23 mouse cellular contexts compared by ENCODE assay signal in genomic region chr9:107918884-107919283, GRCm38 (mm10). TPM values are rescaled to one million over a fixed set of nuclear protein-coding genes. Genes with fewer than 3 reads are reported as not detected.
DNase-seq lines count a peak whose midpoint lies in the region; ATAC-seq lines count a peak whose summit lies in the region.
"Had no signal": no experiment of that assay in that cellular context is flagged by ENCODE, and none has a peak within 500 bp of the region (broad histone marks: within the 10 kb centered on the region; RNA-seq: fewer than 3 reads in every experiment).

No protein-coding gene starts in this region.

- no peaks in the 10 kb centered on the region for H3K36me3 ChIP-seq in midbrain, embryonic 15.5 days (replicated peaks)
- H3K36me3 ChIP-seq in midbrain, embryonic 14.5 days (ENCODE audit: control insufficient read depth, insufficient read depth, low read length) = no peaks in the 10 kb centered on the region
- H3K36me3 ChIP-seq in embryonic facial prominence, embryonic 14.5 days (ENCODE audit: control insufficient read depth, insufficient read depth, low read length) = 0 out of 2 replicates have a peak, but pooled peaks cover 4% of the 10 kb centered on the region
- H3K36me3 ChIP-seq: forebrain, embryonic 10.5 days; forebrain, embryonic 15.5 days; heart, embryonic 12.5 days; hindbrain, embryonic 10.5 days; hindbrain, embryonic 15.5 days had no signal

- H3K4me2 ChIP-seq in midbrain, embryonic 15.5 days = no peak overlapping the region
- H3K4me2 ChIP-seq in midbrain, embryonic 14.5 days (ENCODE audit: low read length) = no peak overlapping the region
- H3K4me2 ChIP-seq in embryonic facial prominence, embryonic 14.5 days (ENCODE audit: low read depth, low read length) = no peak overlapping the region
- H3K4me2 ChIP-seq: embryonic facial prominence, embryonic 15.5 days; forebrain, embryonic 15.5 days; heart, embryonic 12.5 days had no signal

- no peak overlapping the region for H3K9ac ChIP-seq in midbrain, embryonic 15.5 days
- no peak overlapping the region for H3K9ac ChIP-seq in midbrain, embryonic 14.5 days (replicated peaks; ENCODE audit: low read length)
- H3K9ac ChIP-seq in embryonic facial prominence, embryonic 14.5 days (ENCODE audit: low read depth, low read length) = no peak overlapping the region
- H3K9ac ChIP-seq: embryonic facial prominence, embryonic 15.5 days; forebrain, embryonic 15.5 days; heart, embryonic 12.5 days had no signal

- no peaks in the 10 kb centered on the region for H3K9me3 ChIP-seq in midbrain, embryonic 15.5 days
- H3K9me3 ChIP-seq in midbrain, embryonic 14.5 days (ENCODE audit: control insufficient read depth, low read length) = no peaks in the 10 kb centered on the region
- H3K9me3 ChIP-seq in embryonic facial prominence, embryonic 14.5 days (ENCODE audit: control insufficient read depth, low read length) = no peaks in the 10 kb centered on the region
- H3K9me3 ChIP-seq: embryonic facial prominence, embryonic 15.5 days; forebrain, embryonic 10.5 days; forebrain, embryonic 15.5 days; heart, embryonic 12.5 days; hindbrain, embryonic 10.5 days; hindbrain, embryonic 15.5 days had no signal

- no peaks in the 10 kb centered on the region for H3K27me3 ChIP-seq in midbrain, embryonic 15.5 days (replicated peaks)
- H3K27me3 ChIP-seq in midbrain, embryonic 14.5 days (ENCODE audit: control insufficient read depth, insufficient read depth, low read length) = no peaks in the 10 kb centered on the region
- no peaks in the 10 kb centered on the region for H3K27me3 ChIP-seq in embryonic facial prominence, embryonic 14.5 days (replicated peaks; ENCODE audit: control insufficient read depth, insufficient read depth, low read length)
- H3K27me3 ChIP-seq: embryonic facial prominence, embryonic 15.5 days; forebrain, embryonic 15.5 days; hindbrain, embryonic 15.5 days had no signal

- peaks cover 15% of the 10 kb centered on the region for H3K4me1 ChIP-seq in midbrain, embryonic 15.5 days
- H3K4me1 ChIP-seq in midbrain, embryonic 14.5 days (ENCODE audit: control insufficient read depth, insufficient read depth, low read length) = peaks cover 11% of the 10 kb centered on the region
- H3K4me1 ChIP-seq in embryonic facial prominence, embryonic 14.5 days (ENCODE audit: control insufficient read depth, insufficient read depth, low read length) = peaks cover 15% of the 10 kb centered on the region

- H3K4me3 ChIP-seq in midbrain, embryonic 15.5 days = no peak overlapping the region
- H3K4me3 ChIP-seq in midbrain, embryonic 14.5 days (replicated peaks; ENCODE audit: low read depth, low read length) = no peak overlapping the region
- no peak overlapping the region for H3K4me3 ChIP-seq in embryonic facial prominence, embryonic 14.5 days (ENCODE audit: low read depth, low read length)
- H3K4me3 ChIP-seq: embryonic facial prominence, embryonic 15.5 days; erythroblast, embryonic 14.5 days; forebrain, embryonic 10.5 days; forebrain, embryonic 15.5 days; gastrocnemius, adult 2 months; heart, embryonic 12.5 days; hindbrain, embryonic 10.5 days; hindbrain, embryonic 15.5 days had no signal

- H3K27ac ChIP-seq in midbrain, embryonic 15.5 days = 0 out of 2 replicates have a peak overlapping the region, but pooled peaks have one; percentile 6
- no peak overlapping the region for H3K27ac ChIP-seq in midbrain, embryonic 14.5 days (replicated peaks; ENCODE audit: low read depth, low read length)
- H3K27ac ChIP-seq in embryonic facial prominence, embryonic 14.5 days (replicated peaks; ENCODE audit: low read depth, low read length) = 0 out of 2 replicates have a peak overlapping the region, but pooled peaks have one; percentile 44
- H3K27ac ChIP-seq: embryonic facial prominence, embryonic 15.5 days; forebrain, embryonic 10.5 days; forebrain, embryonic 15.5 days; gastrocnemius, adult 2 months; hindbrain, embryonic 10.5 days had no signal

- ATAC-seq in frontal cortex, adult (ENCODE audit: low TSS enrichment) = peak; percentile 64; the same call in 1 of the 2 replicates
- no peak for ATAC-seq in midbrain, embryonic 15.5 days (replicated peaks)
- ATAC-seq in midbrain, embryonic 14.5 days (ENCODE audit: low FRiP score, low TSS enrichment) = no peak
- no peak for ATAC-seq in embryonic facial prominence, embryonic 14.5 days (ENCODE audit: low read depth)
- ATAC-seq: forebrain, embryonic 15.5 days had no signal

- DNase-seq in frontal cortex, postnatal 36 days (ENCODE audit: low spot score in 2 of 2) = no peak
- no peak for DNase-seq in midbrain, embryonic 14.5 days
- DNase-seq in NIH3T3 (ENCODE audit: low read depth) = peak; percentile 22
- no peak for DNase-seq in embryonic facial prominence, embryonic 14.5 days (ENCODE audit: low spot score)
- DNase-seq: adrenal gland, adult 2 months; adrenal gland, postnatal 25 days; cerebellum, adult 11 months; cerebellum, adult 8-10 months; cerebellum, postnatal 14 days; embryo, embryonic 11 days; gastrocnemius, adult 2 months; gastrocnemius, postnatal 25 days had no signal

- 87% methylated on average over 6 of the region's 6 CpGs for WGBS in midbrain, embryonic 15.5 days
- WGBS in midbrain, embryonic 14.5 days = 81% methylated on average over 6 of the region's 6 CpGs
- 83% methylated on average over 6 of the region's 6 CpGs for WGBS in embryonic facial prominence, embryonic 14.5 days

RNA-seq across cellular contexts. Expression of gene Actl11, which starts 9.4 kb away (rescaled TPM):
- polyA plus RNA-seq in midbrain, embryonic 15.5 days (2015; fragmentation: Nextera tagmentation; extraction: Ambion mirVana) = not detected in 2 replicates
- polyA plus RNA-seq in midbrain, embryonic 14.5 days (2014; fragmentation: Nextera tagmentation; extraction: Ambion mirVana) = not detected in 2 replicates
- not detected in 2 replicates for polyA plus RNA-seq in embryonic facial prominence, embryonic 14.5 days (2014; fragmentation: Nextera tagmentation; extraction: Ambion mirVana)
- polyA plus RNA-seq: adrenal gland, adult 2 months; brain, embryonic 14.5 days; embryonic facial prominence, embryonic 15.5 days; erythroblast, embryonic 14.5 days; forebrain, embryonic 10.5 days; forebrain, embryonic 15.5 days; heart, embryonic 12.5 days; heart, embryonic 16.5 days; hindbrain, embryonic 10.5 days; hindbrain, embryonic 15.5 days had no signal

RNA-seq across cellular contexts. Expression of gene Mst1r, which starts 12.2 kb away (rescaled TPM):
- polyA plus RNA-seq in midbrain, embryonic 15.5 days (2015; fragmentation: Nextera tagmentation; extraction: Ambion mirVana) = 1.7 and 1.9 TPM in 2 replicates
- 0.58 and 0.82 TPM in 2 replicates for polyA plus RNA-seq in midbrain, embryonic 14.5 days (2014; fragmentation: Nextera tagmentation; extraction: Ambion mirVana)
- polyA plus RNA-seq in embryonic facial prominence, embryonic 14.5 days (2014; fragmentation: Nextera tagmentation; extraction: Ambion mirVana) = 2.8 and 3.1 TPM in 2 replicates

RNA-seq across cellular contexts. Expression of gene Camkv, which starts 16.6 kb away (rescaled TPM):
- polyA plus RNA-seq in midbrain, embryonic 15.5 days (2015; fragmentation: Nextera tagmentation; extraction: Ambion mirVana) = 66.7 and 67.3 TPM in 2 replicates
- 16.7 and 26.1 TPM in 2 replicates for polyA plus RNA-seq in midbrain, embryonic 14.5 days (2014; fragmentation: Nextera tagmentation; extraction: Ambion mirVana)
- polyA plus RNA-seq in embryonic facial prominence, embryonic 14.5 days (2014; fragmentation: Nextera tagmentation; extraction: Ambion mirVana) = 2.2 and 2.6 TPM in 2 replicates

RNA-seq across cellular contexts. Expression of gene Mon1a, which starts 30.9 kb away (rescaled TPM):
- polyA plus RNA-seq in midbrain, embryonic 15.5 days (2015; fragmentation: Nextera tagmentation; extraction: Ambion mirVana) = 26.0 and 27.7 TPM in 2 replicates
- 21.8 and 25.5 TPM in 2 replicates for polyA plus RNA-seq in midbrain, embryonic 14.5 days (2014; fragmentation: Nextera tagmentation; extraction: Ambion mirVana)
- 11.4 and 11.8 TPM in 2 replicates for polyA plus RNA-seq in embryonic facial prominence, embryonic 14.5 days (2014; fragmentation: Nextera tagmentation; extraction: Ambion mirVana)

RNA-seq across cellular contexts. Expression of gene Traip, which starts 31.1 kb away (rescaled TPM):
- 10.1 and 10.2 TPM in 2 replicates for polyA plus RNA-seq in midbrain, embryonic 15.5 days (2015; fragmentation: Nextera tagmentation; extraction: Ambion mirVana)
- polyA plus RNA-seq in midbrain, embryonic 14.5 days (2014; fragmentation: Nextera tagmentation; extraction: Ambion mirVana) = 10.3 and 10.4 TPM in 2 replicates
- 15.5 and 23.4 TPM in 2 replicates for polyA plus RNA-seq in embryonic facial prominence, embryonic 14.5 days (2014; fragmentation: Nextera tagmentation; extraction: Ambion mirVana)
